Mouse (Mus musculus) heart, postnatal 36 days (tissue): ENCODE data around the gene Mroh8. TPM values are rescaled to one million over a fixed set of nuclear protein-coding genes. Genes with fewer than 3 reads are reported as not detected.
"Not testable (repeated sequence)": the region's sequence is repeated elsewhere in the genome, so short reads cannot be mapped to it uniquely, and the experiment has no call there.

Source experiments
- DNase-seq, 2 experiments: peaks; one replicate each; pipeline ENCODE4 v3.0.0; 2021 to 2022
- intact Hi-C: fragments of 180-260 bp; cut with DNase I; formaldehyde crosslinking; loops from one replicate; pipeline ENCODE4 v1.15.1; 2025
- total RNA-seq, 2 experiments: library from RNA; stranded (reverse); gene quantifications; 2 replicates each; pipeline ENCODE4 v1.2.3; 2021

Mroh8 gene
- total RNA-seq, 2 experiments from 2014 or later = 0.43 TPM; not detected in 1

GRCm38 (mm10) chr2:157292093-157292492 is 12.7 kb upstream of the Mroh8 start:
- intact Hi-C loops = loop anchor here (1.0 to 5.0 kb wide), 2 partner anchors 165 to 279 kb away; partner anchors contain the start of gene Blcap
- DNase-seq = peak; percentile 61 to 77

GRCm38 (mm10) chr2:157288996-157289395 is 9.6 kb upstream of the Mroh8 start:
- DNase-seq = no peak
- intact Hi-C loops = no loop called here

DNA sequence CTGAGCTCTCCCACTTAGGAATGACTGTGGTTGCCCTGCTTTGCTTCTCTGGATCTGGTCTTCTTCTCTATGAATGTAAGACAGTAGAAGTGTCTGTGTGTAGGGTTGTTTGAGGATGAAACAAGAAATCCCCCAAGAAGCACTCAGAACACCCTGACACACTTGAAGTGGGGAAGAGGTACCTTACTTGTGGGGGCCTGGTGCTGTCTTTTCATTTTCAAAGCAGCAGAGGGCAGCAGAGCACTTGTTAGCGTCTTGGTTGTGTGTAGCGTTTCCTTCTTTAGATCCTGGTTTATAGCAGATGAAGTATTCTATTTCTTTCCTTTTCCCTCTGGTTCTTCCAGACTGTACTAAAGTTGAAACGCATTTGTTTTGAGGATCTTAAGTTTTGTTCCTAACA is 8.2 kb upstream of the Mroh8 start:
- DNase-seq = peak; percentile 25 to 29
- intact Hi-C loops = no loop called here

- intact Hi-C loops = no loop called here
- DNase-seq = no peak
These were observed 4.0 kb upstream of the Mroh8 start for GRCm38 (mm10) chr2:157283321-157283720.

DNA sequence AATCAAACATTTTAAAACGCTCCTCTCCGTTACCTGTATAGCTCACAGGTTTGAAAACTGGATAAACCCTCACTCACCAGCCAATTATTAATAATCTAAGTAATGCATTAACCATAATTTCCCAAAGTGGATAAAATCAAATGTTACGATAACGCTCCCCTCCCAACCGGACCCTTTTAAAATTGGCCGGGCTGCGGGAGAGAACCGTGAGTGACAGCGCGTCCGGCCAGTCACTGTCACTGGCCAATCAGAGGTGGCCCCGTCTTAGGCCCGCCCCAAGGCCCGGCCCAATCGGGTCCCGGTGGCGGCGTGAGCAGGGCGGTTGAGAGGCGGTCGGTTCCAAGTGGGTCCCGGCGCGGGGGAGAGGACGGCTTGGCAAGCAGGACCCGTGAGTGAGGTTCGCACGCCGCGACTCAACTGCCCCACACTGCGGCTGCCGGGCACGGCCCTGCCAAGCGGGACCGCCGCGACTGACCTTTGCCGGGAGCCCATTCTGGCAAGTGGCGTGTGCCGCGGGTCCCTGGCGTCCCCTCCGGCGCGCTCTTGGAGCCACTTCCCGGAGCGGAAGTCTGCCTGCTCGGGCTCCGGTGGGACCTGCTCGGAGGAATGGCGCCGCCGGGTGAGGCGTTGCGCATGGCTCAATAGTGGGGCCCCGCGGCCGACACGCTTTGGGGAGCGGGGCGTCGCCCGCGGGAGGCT is 483 bp downstream of the Mroh8 start, which contains the start of gene Rpn2:
Gene Rpn2 (plus strand): TSS at position 301 of the 699 bp plus-strand sequence.
- DNase-seq = peak; percentile 97 to 98
- intact Hi-C loops = loop anchor here (2.0 kb wide), 1 partner anchor 74 kb away; the partner anchor contains the start of gene Rbl1

- intact Hi-C loops = no loop called here
- no peak for DNase-seq
These were observed 15.5 kb downstream of the Mroh8 start for GRCm38 (mm10) chr2:157263832-157264231.

DNA sequence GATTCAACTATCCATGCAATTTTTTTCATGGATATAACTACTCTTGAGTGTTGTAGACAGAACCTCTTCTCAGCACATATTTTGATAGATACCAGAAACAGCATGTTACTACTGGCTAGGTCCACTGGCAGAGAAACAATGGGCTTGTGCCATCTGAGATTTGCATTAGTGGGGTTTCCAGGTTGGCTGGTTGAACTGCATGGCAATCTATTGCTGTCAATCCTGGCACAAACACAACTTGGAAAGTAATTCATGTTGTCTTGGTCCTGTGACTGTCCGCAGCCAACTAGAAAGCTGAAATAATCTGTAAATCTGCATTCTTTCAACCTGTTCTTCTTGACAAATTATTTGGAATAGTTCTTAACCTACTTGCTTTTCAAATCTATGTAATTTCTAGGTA is 16.2 kb downstream of the Mroh8 start:
- DNase-seq = no peak
- intact Hi-C loops = no loop called here

DNA sequence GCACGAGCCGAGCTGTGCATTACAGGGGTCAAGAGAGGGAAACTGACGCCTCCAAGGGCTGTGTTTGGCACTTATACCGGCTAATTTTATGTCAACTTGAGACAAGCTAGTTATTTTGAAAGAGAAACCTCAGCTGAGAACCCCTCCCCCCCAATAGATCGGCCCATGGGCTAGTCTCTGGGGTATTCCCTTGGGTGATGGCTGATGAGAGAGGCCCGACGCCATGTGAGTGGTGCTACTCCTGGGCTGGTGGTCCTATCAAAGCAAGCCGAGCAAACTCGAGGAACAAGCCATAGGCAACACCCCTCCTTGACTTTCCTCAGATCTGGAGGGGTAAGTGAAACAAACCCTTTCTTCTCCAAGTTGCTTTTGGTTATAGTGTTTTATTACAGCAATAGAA is 16.8 kb downstream of the Mroh8 start:
- intact Hi-C loops = no loop called here
- no peak for DNase-seq

GRCm38 (mm10) chr2:157261930-157262329 is 17.4 kb downstream of the Mroh8 start:
- intact Hi-C loops = no loop called here
- DNase-seq = no peak

- DNase-seq = peak; percentile 31 to 59
- intact Hi-C loops = no loop called here
These were observed 19.6 kb downstream of the Mroh8 start for GRCm38 (mm10) chr2:157259720-157260119.

DNA sequence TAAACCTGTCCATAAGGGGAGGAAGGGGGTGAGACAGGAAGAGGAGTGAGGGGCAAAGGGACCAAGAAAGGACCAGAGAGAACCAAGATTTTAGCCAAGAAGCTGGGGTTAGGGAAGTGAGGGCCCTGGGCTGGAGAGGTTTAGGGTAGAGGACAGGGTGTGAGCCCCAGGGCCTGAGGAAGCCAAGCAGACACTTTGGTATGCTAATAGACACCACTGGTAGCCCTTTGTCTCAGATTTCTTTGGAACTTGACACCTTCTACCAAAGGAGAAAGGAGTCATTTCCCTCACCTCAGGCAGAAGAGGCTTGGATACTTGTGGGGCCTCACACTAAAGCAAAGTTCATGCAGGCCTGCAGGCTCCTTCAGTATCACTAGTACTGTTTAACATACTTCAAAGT is 31.2 kb downstream of the Mroh8 start:
- intact Hi-C loops = no loop called here
- DNase-seq = no peak

DNA sequence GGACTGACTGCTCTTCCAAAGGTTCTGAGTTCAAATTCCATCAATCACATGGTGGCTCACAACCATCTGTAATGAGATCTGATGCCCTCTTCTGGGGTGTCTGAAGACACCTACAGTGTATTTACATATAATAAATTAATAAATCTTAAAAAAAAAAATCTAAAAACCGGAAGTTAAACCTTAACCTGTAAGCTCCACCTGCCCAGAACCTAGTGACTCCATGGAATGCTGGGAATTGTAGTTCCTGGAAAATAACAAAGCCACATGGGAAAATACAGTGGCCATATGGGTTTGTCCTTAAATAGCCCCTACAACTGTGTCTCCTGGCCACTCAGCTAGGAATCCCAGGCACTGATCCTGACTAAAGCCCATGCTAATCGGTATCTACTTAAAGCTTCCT is 33.7 kb downstream of the Mroh8 start:
- no peak for DNase-seq
- intact Hi-C loops = no loop called here

- no peak for DNase-seq
- intact Hi-C loops = no loop called here
These were observed 34.3 kb downstream of the Mroh8 start for GRCm38 (mm10) chr2:157245001-157245400.

- intact Hi-C loops = no loop called here
These were observed 43.4 kb downstream of the Mroh8 start for GRCm38 (mm10) chr2:157235946-157236345.

GRCm38 (mm10) chr2:157221916-157222315 is 57.4 kb downstream of the Mroh8 start:
- intact Hi-C loops, DNase-seq: not testable (repeated sequence)

More at GRCm38 (mm10) chr2:157235946-157236345, 43.4 kb downstream of the Mroh8 start:
- DNase-seq = no peak

DNA sequence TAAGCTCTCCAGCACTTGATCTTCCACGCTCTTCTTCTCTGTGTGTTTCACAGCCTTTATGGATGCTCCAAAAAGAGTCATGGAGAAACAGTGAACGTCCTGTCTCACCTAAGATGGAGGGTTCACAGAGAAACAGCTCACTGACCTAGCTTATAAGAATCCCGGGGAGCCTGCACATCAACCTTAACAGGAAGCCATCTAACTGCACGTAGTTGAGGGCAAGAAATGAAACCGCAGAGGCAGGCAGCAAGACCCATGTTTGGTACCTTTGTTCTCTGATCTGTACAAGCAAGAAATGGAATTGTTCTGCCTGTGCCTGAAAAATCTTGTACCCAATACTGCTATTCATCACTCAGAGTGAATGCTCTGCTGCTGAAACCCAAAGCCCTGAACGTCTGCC is 59.2 kb downstream of the Mroh8 start:
- intact Hi-C loops = no loop called here
- DNase-seq = no peak

- intact Hi-C loops = no loop called here
- no peak for DNase-seq
These were observed 67.6 kb downstream of the Mroh8 start for GRCm38 (mm10) chr2:157211731-157212130.

DNA sequence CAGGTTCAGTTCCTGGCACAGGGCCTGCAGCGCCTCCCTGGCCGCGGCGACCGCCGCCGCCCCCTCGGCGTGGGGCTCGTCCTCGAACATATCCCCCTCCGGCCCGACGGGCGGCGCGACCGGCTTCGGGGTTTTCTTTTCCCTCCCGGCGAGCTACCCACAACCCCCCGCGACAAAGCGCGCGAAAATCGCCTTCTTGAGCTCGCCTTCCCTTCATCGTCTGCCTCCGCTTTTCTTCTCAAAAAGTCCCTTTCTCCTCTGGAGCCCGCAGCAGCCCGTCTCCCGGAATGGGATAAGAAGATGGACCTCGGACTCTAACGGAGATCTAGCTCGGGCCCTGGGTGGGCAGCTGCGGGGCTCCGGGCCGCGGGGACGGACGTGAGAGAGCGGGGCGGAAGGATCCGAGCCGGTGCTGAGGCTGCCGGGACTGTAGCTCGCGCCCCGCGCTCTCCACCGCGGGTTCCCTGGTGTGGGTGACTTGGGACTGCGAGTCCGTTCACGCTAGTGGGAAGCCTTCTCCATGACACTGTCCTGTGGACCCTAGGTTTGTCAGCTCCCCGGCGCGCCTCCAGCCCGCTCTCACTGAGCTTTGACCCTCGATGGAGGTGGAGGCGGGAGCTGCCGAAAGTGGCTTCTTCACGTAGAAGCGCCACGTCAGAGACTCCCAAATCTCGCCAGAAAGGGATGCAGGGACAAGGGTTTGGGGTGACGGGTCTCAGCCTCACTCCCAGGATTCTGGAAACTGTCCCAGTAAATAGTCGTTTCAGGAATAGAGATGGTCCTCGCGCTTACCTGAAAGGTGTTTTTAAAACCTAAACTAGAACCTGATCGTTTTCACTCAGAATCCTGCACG is 74.8 kb downstream of the Mroh8 start, which contains the start of gene Rbl1:
Gene Rbl1 (minus strand): TSS at position 169 of the 853 bp plus-strand sequence.
- DNase-seq = peak; percentile 89 to 93
- intact Hi-C loops = loop anchor here (2.0 to 5.0 kb wide), 3 partner anchors 67 to 368 kb away; partner anchors contain the start of genes Blcap, Mroh8, Rpn2 and Samhd1

GRCm38 (mm10) chr2:157203459-157204365 is 75.6 kb downstream of the Mroh8 start:
- intact Hi-C loops = loop anchor here (2.0 to 5.0 kb wide), 2 partner anchors 66 to 75 kb away; partner anchors contain the start of genes Mroh8, Rpn2 and Samhd1
- DNase-seq = peak in 1 of 2 experiments; percentile 30

- DNase-seq = no peak
- intact Hi-C loops = loop anchor here (5.0 kb wide), 1 partner anchor 66 kb away; the partner anchor contains the start of gene Samhd1
These were observed 76.3 kb downstream of the Mroh8 start for GRCm38 (mm10) chr2:157203026-157203425.
